9 mouse cellular contexts compared by ENCODE assay signal in the genomic region with DNA sequence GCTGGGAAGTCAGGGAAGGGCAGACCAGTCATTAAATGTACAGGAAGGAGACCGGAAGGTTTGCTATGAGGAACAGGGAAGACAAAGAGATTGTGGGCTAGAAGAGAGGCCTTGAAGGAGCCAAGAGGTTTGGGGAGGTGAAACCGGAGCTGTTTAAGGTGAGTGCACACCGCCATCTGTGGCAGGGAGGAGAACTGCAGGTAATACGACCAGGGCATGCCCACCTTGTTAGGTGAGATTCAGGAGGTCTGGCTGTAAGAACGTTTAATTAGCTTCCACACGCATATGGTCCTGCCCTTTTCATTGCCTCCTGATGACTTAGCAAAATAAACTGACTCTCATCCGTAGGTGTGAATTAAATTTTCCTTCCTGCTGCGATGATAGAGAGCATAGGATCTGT.
DNase-seq lines count a peak whose midpoint lies in the region; TF ChIP-seq lines count a peak whose summit lies in the region.
"Had no signal": no experiment of that assay in that cellular context is flagged by ENCODE, and none has a peak within 500 bp of the region (broad histone marks: within the 10 kb centered on the region; RNA-seq: fewer than 3 reads in every experiment).

No protein-coding gene starts in this region.

- TF ChIP-seq POLR2A in cerebellum, adult 2 months (IDR thresholded peaks at IDR 0.05; ENCODE audit: borderline replicate concordance, insufficient read depth, low read length), result no peak
- no peak for TF ChIP-seq POLR2A in thymus, adult 2 months (IDR thresholded peaks at IDR 0.05; ENCODE audit: control insufficient read depth, extremely low read depth, insufficient read depth, low read length, poor library complexity)

- peak; percentile 36 for TF ChIP-seq CTCF in cerebellum, adult 2 months (IDR thresholded peaks at IDR 0.05; ENCODE audit: borderline replicate concordance, insufficient read depth, low read depth, low read length)
- TF ChIP-seq CTCF in layer of hippocampus, adult 2 months (conservative IDR thresholded peaks at IDR 0.05), result peak; percentile 77
- TF ChIP-seq CTCF in thymus, adult 2 months (IDR thresholded peaks at IDR 0.05; ENCODE audit: borderline replicate concordance, control insufficient read depth, extremely low read depth, insufficient read depth, low read length, poor library complexity), result no peak

- H3K4me3 ChIP-seq in cerebellum, adult 2 months (replicated peaks; ENCODE audit: insufficient read depth, low read depth, low read length), result no peak overlapping the region
- no peak overlapping the region for H3K4me3 ChIP-seq in layer of hippocampus, adult 2 months
- no peak overlapping the region for H3K4me3 ChIP-seq in limb, embryonic 10.5 days
- H3K4me3 ChIP-seq in thymus, adult 2 months (ENCODE audit: control insufficient read depth, insufficient read depth, low read length), result no peak overlapping the region
- H3K4me3 ChIP-seq: liver, embryonic 15.5 days had no signal

- H3K9me3 ChIP-seq in limb, embryonic 10.5 days (replicated peaks), result no peaks in the 10 kb centered on the region

- H3K27me3 ChIP-seq in cerebellum, adult 2 months (ENCODE audit: control insufficient read depth, insufficient read depth, low read length), result no peaks in the 10 kb centered on the region
- H3K27me3 ChIP-seq in limb, embryonic 10.5 days (ENCODE audit: low read depth, poor library complexity, severe bottlenecking), result no peaks in the 10 kb centered on the region
- H3K27me3 ChIP-seq in thymus, adult 2 months (ENCODE audit: control insufficient read depth, insufficient read depth, low read length), result no peaks in the 10 kb centered on the region
- H3K27me3 ChIP-seq: liver, embryonic 15.5 days had no signal

- H3K4me1 ChIP-seq in cerebellum, adult 2 months (ENCODE audit: control insufficient read depth, insufficient read depth, low read length), result no peaks in the 10 kb centered on the region
- H3K4me1 ChIP-seq in limb, embryonic 10.5 days, result peaks cover 16% of the 10 kb centered on the region
- no peaks in the 10 kb centered on the region for H3K4me1 ChIP-seq in thymus, adult 2 months (replicated peaks; ENCODE audit: control insufficient read depth, insufficient read depth, low read length)
- H3K4me1 ChIP-seq: liver, embryonic 15.5 days had no signal

- H3K36me3 ChIP-seq in limb, embryonic 10.5 days, result no peaks in the 10 kb centered on the region
- H3K36me3 ChIP-seq in thymus, adult 2 months (ENCODE audit: control insufficient read depth, insufficient read depth, low read length), result no peaks in the 10 kb centered on the region
- H3K36me3 ChIP-seq: liver, embryonic 15.5 days had no signal

- 43% methylated on average over 8 of the region's 8 CpGs for WGBS in cerebellum, adult 2 months
- 31% methylated on average over 8 of the region's 8 CpGs for WGBS in limb, embryonic 10.5 days
- WGBS in thymus, adult 2 months, result 38% methylated on average over 8 of the region's 8 CpGs

- no peak for DNase-seq in cerebellum, adult 2 months
- no peak for DNase-seq in cerebellum, adult 9-11 months
- DNase-seq in layer of hippocampus, adult 2 months (ENCODE audit: low spot score in 2 of 2), result no peak
- no peak for DNase-seq in layer of hippocampus, adult 8-10 months (ENCODE audit: low spot score in 2 of 2)
- peak; percentile 79 for DNase-seq in ZHBTc4 (ENCODE audit: low read depth, low spot score)
- peak; percentile 62 for DNase-seq in limb, embryonic 10.5 days (ENCODE audit: low spot score)
- no peak for DNase-seq in gastrocnemius, postnatal 25 days
- DNase-seq in thymus, adult 2 months, result no peak

- H3K27ac ChIP-seq in cerebellum, adult 2 months (ENCODE audit: insufficient read depth, low read length), result no peak overlapping the region
- H3K27ac ChIP-seq in layer of hippocampus, adult 2 months, result no peak overlapping the region
- H3K27ac ChIP-seq in limb, embryonic 10.5 days, result 0 out of 2 replicates have a peak overlapping the region, but pooled peaks have one; percentile 46
- no peak overlapping the region for H3K27ac ChIP-seq in thymus, adult 2 months (ENCODE audit: control insufficient read depth, insufficient read depth, low read length)
- H3K27ac ChIP-seq: liver, embryonic 15.5 days had no signal

Comparison
In these comparisons a context has a peak if more than half of its experiments do, and no peak if none do; other contexts are left out.
1. DNase-seq: peak in ZHBTc4 (single experiment) and limb, embryonic 10.5 days (single experiment); none in cerebellum, adult 2 months (0 of 2), cerebellum, adult 9-11 months (single experiment), layer of hippocampus, adult 2 months (0 of 2), layer of hippocampus, adult 8-10 months (0 of 2), gastrocnemius, postnatal 25 days (single experiment) and thymus, adult 2 months (single experiment).